Mouse (Mus musculus): Measurements from ENCODE around the gene C1qb. TPM values are rescaled to one million over a fixed set of nuclear protein-coding genes. Genes with fewer than 3 reads are reported as not detected.

C1qb gene
- polyA plus RNA-seq (2014; fragmentation: Illumina TruSeq; extraction: RNeasy Lipid Tissue Mini Kit (QIAGEN cat#74804); ENCODE audit: insufficient read depth, low read depth, low replicate concordance), result 90.9 TPM

GRCm38 (mm10) chr4:136886101-136886500, at the start of gene C1qb:
Gene C1qb (minus strand): TSS chr4:136886187.

GRCm38 (mm10) chr4:136898637-136899036, 12.7 kb upstream of the C1qb start, which contains the start of gene C1qa:
Gene C1qa (minus strand): TSS chr4:136898803.

GRCm38 (mm10) chr4:136892811-136893210, 6.8 kb upstream of the C1qb start, which contains the start of gene C1qc:
Gene C1qc (minus strand): TSS chr4:136893065.

GRCm38 (mm10) chr4:136835621-136836386, 50.2 kb downstream of the C1qb start, which contains the start of gene Ephb2:
Gene Ephb2 (minus strand): TSS chr4:136835988.

Other genes with a start within 250 kb of the C1qb start
- 0.86 TPM for gene Ephb2, start 50.2 kb downstream of the C1qb start, polyA plus RNA-seq (2014; fragmentation: Illumina TruSeq; extraction: RNeasy Lipid Tissue Mini Kit (QIAGEN cat#74804); ENCODE audit: insufficient read depth, low read depth, low replicate concordance)
- 72.2 TPM for gene C1qc, start 6.9 kb upstream of the C1qb start, polyA plus RNA-seq (2014; fragmentation: Illumina TruSeq; extraction: RNeasy Lipid Tissue Mini Kit (QIAGEN cat#74804); ENCODE audit: insufficient read depth, low read depth, low replicate concordance)
- gene C1qa, start 12.6 kb upstream of the C1qb start, polyA plus RNA-seq (2014; fragmentation: Illumina TruSeq; extraction: RNeasy Lipid Tissue Mini Kit (QIAGEN cat#74804); ENCODE audit: insufficient read depth, low read depth, low replicate concordance), result 104 TPM
- not detected for gene Epha8, start 70.6 kb upstream of the C1qb start, polyA plus RNA-seq (2014; fragmentation: Illumina TruSeq; extraction: RNeasy Lipid Tissue Mini Kit (QIAGEN cat#74804); ENCODE audit: insufficient read depth, low read depth, low replicate concordance)
- 2.2 TPM for gene Zbtb40, start 162.6 kb upstream of the C1qb start, polyA plus RNA-seq (2014; fragmentation: Illumina TruSeq; extraction: RNeasy Lipid Tissue Mini Kit (QIAGEN cat#74804); ENCODE audit: insufficient read depth, low read depth, low replicate concordance)